Mouse (Mus musculus) retina, adult 2 months (tissue): ENCODE measurements at regions not wholly inside any gene's neighbourhood (a gene's known extent, or its start where the extent isn't known, plus 50 kb on each side); places are given as distances from the start of the nearest gene placed in this dataset.

Source experiments
- DNase-seq: peaks from one replicate; pipeline ENCODE4 v3.0.0-alpha.2; 2012; ENCODE audit warnings: low read depth, low spot score

DNA sequence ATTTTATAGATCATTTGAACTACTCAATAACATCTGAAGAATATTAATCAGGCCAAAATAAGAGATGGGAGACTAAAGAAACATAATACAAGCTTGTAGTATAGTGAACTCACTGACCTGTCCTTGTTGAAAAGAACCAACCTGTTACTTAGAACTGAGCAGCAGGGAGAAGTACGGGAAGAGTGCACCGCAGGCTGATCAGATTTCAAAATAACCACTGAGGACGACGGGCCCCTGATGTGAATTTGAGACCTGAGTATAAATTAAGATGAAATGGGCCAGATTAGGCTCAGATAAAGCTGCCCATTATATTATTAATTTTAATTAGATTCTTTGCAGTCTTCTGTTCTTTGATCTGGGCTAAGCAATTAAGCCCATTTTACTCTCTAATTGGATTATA lies 391.2 kb upstream of the Tyrp1 start:
- no peak for DNase-seq

DNA sequence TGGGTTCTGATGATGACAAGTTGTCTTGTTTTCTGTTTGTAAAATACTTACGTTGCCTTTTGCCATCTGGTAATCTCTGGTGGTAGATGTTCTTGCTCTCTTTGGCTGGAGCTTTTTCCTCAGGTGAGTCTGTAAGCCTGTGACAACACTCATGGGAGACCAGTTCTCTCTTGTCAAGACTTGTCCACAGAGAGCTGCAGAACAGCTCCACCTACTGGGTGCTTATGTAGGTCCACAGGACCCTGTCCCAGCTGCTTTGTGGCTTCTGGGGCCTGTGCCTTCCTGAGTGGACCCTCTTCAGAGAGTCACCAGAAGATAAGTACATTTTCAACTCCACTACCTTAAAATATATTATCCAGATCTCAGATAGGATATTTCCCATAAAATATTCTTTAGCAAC lies 370.3 kb upstream of the Tyrp1 start:
- no peak for DNase-seq

DNA sequence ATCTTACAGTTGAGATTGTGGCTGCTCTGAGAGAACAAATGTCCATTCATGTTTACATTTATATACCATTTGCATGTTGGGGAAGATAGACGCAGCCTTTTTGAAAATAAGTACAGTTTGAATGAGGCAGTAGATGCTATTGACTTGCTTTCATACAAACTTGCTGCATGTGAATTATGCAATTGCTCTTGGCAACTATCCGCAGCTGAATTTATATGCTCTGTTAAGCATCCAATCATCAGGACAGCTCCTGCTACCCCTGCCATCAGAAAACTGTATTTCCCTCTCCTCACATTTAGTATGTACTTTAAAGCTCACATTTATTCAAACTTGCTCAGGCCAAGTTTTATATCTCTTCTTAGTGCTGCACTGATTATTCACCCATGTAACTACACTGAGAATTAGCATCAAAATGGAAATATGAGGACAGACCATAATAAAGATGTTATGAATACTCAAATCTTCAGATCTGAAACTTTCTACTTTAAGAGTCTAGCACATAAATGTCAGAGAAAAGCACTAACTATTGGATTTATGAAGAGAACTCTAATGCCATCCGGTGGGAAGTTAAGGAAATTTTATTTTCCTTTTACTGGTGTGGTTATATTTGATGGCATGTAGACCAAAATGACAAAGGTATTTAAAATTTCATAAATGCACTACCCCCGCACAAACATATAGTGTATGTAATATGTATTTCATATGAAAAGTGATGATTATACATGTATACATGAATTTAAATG lies 358.0 kb upstream of the Tyrp1 start:
- no peak for DNase-seq

GRCm38 (mm10) chr4:80515087-80515486 lies 318.8 kb upstream of the Tyrp1 start:
- no peak for DNase-seq

DNA sequence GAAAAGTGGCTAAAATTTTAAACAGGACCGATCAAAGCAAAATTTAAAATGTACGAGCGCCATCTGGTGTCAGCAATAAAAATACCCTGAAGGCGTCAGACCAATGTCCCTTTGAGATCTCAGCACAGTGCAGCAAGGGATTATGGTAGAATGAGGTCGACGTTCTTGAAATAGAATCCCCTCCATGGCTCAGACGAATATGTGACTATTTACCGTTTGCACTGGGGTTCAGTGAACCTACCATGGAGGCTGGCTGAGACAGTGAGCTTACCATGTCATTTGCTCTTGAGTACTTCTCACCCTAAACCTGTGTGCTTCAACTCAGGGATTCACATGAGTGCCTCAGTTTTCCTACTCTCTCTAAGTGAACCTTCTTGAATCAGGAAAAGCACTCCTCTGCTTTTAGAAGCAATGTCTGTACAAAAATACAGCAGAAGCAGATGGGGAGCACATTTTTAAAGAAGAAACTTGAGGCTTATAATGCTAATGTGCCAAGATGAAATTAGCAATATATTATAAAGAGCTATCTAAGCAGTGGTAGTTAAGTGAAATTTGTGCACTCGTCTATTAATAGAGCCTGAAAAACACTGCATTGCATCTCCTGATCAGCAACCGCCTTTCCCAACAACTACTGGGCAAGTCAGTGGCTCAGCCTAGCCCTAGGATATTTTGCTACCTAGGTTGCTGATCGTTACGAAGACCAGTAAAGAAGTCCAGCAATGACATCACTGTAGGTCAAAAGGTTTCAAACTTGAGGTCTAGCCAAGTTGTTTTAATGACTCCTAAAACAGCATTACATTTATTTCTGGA lies 316.2 kb upstream of the Tyrp1 start:
- peak; percentile 26 for DNase-seq

DNA sequence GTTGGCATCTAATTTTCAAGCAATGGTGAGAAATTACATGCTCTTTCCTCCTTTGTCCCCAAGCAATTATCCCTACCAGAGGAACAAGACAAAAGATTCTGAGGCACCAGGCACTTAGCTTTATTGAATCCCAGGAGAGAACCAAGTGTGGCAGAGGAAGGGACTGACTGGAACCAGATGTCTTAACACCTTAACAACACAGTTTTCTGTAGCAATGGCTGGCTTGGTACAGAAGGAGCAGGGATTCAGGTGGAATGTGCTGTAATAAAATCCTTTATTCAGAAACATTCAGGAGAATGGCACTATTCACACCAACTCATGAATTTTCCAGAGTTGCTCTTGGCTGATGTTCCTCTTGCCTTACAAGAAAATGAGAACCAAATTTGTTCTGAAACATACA lies 315.3 kb upstream of the Tyrp1 start:
- no peak for DNase-seq

GRCm38 (mm10) chr4:80539854-80540253 lies 294.1 kb upstream of the Tyrp1 start:
- DNase-seq, result no peak

- DNase-seq, result no peak
Measured at GRCm38 (mm10) chr4:80545086-80545485, 288.8 kb upstream of the Tyrp1 start.

- no peak for DNase-seq
Measured at GRCm38 (mm10) chr4:80589438-80589837, 244.5 kb upstream of the Tyrp1 start.

DNA sequence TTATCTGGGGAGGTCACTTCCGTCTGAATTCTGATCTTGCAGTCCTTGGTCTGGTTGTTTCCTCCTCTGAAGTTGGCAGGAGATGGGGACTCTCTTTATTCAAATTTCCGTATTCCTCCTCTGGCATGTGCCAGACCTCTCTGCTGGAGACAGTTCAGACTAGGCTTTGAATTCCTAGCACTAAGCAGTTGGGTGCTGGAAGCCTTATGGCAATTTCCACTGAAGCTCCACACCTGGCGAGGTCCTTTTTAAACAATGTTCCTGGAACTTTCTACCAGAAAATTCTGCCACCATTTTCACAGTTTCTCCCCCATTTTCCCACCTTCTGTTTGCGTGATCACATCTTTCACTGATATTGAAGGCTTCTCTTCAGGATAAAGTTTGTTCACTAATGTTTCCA lies 205.7 kb upstream of the Tyrp1 start:
- no peak for DNase-seq

DNA sequence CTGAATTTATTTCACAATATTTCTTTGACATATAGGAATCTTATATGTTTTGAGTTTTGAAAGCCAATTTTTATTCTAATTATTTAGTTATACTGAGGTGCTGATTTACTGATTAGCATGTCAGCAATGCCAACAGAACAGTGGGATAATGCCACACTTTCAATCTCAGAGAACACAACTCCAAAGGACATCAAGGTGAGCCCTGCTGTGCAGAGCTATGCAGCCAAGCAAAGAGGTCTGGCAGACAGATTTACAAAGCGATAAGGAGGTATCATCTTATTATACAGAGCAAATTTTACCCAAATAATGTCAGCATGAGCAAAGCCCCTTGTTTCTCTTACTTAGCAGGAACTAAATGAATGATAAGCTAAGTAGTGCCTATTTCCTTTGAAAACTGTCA lies 204.7 kb upstream of the Tyrp1 start:
- no peak for DNase-seq

DNA sequence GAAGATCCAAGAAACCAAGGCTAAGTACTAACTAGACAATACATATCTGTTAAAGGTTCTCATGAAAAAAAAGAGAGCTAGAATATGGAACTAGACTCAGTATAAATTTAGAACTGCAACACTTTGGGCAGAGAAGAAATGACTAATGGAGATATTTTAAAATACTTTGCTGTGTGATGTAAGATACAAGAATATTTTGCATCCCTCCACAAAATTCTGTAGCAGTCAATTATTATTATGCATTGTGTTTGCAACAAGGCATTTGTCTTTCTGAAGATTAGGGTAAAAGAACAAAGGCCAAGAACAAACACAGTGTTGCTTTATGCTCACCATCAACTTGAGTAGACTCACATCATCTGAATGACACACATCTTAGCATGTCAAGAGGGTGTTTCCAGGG lies 203.7 kb upstream of the Tyrp1 start:
- no peak for DNase-seq

DNA sequence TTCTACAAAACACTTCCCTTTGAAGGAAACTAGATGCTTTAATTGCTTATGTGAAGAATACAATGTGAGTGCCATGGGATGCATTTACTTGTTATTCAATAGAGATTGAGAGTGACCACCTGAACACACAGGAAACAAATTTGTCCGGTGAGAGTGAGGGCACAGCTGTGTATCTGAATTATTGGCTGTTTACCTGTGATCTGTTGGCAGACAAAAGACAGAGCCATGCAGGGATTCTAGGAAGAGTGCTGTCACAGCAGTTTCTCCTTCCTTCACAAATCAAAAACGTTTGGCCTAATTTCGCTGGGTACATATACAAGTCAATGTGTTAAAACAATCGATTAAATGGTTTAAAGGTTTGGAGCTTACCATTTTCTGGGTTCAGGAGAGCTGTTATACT lies 202.9 kb upstream of the Tyrp1 start:
- DNase-seq, result no peak

DNA sequence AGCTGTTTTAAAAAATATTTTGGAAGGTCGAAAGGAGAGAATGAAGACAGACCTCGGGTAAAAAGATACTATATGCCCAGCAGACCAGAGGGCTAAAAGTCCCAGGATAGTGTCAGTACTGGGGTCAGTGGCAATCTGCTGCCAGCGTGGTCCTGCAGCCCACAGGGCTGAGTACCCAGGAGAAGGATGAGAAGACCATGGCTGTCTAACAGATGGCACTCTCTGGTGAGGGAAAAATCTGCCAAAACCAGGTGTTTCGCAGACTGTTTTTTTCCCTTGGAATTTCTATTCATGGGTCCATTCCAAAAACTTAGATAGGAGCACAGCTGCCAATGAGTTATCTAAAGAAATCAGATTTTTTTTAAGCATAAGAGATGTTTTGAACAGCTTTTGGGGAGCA lies 202.5 kb upstream of the Tyrp1 start:
- DNase-seq, result no peak

DNA sequence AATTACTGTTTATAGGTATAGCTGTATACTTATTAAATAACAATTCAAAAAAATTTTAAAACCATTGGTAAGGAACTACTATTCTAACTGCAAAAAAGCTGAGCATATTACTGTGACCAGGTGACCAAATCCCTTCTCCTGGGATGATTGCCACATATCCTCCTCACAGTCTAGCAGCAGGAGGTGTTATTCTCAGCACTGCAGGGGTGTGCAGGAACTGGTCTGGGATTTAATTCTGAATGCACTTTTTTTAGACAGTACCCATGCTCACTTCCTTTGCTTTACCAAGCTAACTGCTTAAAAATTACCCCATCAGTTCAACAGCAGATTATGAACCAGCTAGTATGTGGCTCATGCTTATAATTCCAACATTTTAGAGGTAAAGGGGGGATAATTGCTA lies 195.5 kb upstream of the Tyrp1 start:
- no peak for DNase-seq
